Mouse (Mus musculus) lung, adult 2 months (tissue): ENCODE data around the gene Dapp1.

Experiments
- CTCF ChIP-seq: fragments of 200-500 bp; IDR thresholded peaks from 2 replicates; pipeline ENCODE4 v1.5.1; 2011; ENCODE audit warnings: mild to moderate bottlenecking, low read length, control low read depth; ENCODE audit not compliant: insufficient read depth
- POLR2A ChIP-seq: fragments of 200-500 bp; IDR thresholded peaks from 2 replicates; pipeline ENCODE4 v1.6.1; 2011; ENCODE audit warnings: low read depth, mild to moderate bottlenecking, control low read depth, low read length, borderline replicate concordance; ENCODE audit errors: extremely low read depth

GRCm38 (mm10) chr3:137954256-137954916 is 27.0 kb downstream of the Dapp1 start:
- TF ChIP-seq CTCF (no peak), POLR2A (no peak)
